In genomic region chr8:69396196-69396595, GRCm38 (mm10) we compare ENCODE assay signal across 11 mouse cellular contexts. TPM values are rescaled to one million over a fixed set of nuclear protein-coding genes. Genes with fewer than 3 reads are reported as not detected.
DNase-seq lines count a peak whose midpoint lies in the region; ATAC-seq and TF ChIP-seq lines count a peak whose summit lies in the region.
"Had no signal": no experiment of that assay in that cellular context is flagged by ENCODE, and none has a peak within 500 bp of the region (broad histone marks: within the 10 kb centered on the region; RNA-seq: fewer than 3 reads in every experiment).

No protein-coding gene starts in this region.

- intact Hi-C loops in left cerebral cortex, adult 2 months (cut with DNase I): loop anchor here (5.0 kb wide), 1 partner anchor 151 kb away; no protein-coding TSS in a partner anchor
- intact Hi-C loops in left cerebral cortex, postnatal 36 days (cut with DNase I): no loop called here

- TF ChIP-seq CTCF in left cerebral cortex, adult 2 months (IDR thresholded peaks at IDR 0.05): no peak
- no peak for TF ChIP-seq CTCF in midbrain, postnatal 0 days (IDR thresholded peaks at IDR 0.05)

- peak overlapping the region; percentile 74; the same call in 1 of the 2 replicates for H3K4me2 ChIP-seq in hindbrain, embryonic 16.5 days (ENCODE audit: low read length)
- H3K4me2 ChIP-seq in midbrain, postnatal 0 days (ENCODE audit: low read depth, low read length, poor library complexity, severe bottlenecking): peak overlapping the region; percentile 56; the same call in 1 of the 2 replicates

- H3K36me3 ChIP-seq in hindbrain, embryonic 16.5 days (ENCODE audit: control insufficient read depth, insufficient read depth, low read length): no peaks in the 10 kb centered on the region; the same call in 1 of the 2 replicates
- no peaks in the 10 kb centered on the region for H3K36me3 ChIP-seq in midbrain, postnatal 0 days (ENCODE audit: insufficient read depth, low read length)

- H3K4me3 ChIP-seq in left cerebral cortex, adult 2 months: no peak overlapping the region
- no peak overlapping the region for H3K4me3 ChIP-seq in hindbrain, embryonic 16.5 days (ENCODE audit: low read length)
- peak overlapping the region; percentile 75; the same call in 1 of the 2 replicates for H3K4me3 ChIP-seq in midbrain, postnatal 0 days (ENCODE audit: low read depth, low read length)

- no peak overlapping the region for H3K9ac ChIP-seq in hindbrain, embryonic 16.5 days (ENCODE audit: low read depth, low read length)
- no peak overlapping the region for H3K9ac ChIP-seq in midbrain, postnatal 0 days (replicated peaks; ENCODE audit: low read length, poor library complexity, severe bottlenecking)

- H3K27ac ChIP-seq in left cerebral cortex, adult 2 months: peak overlapping the region; percentile 94
- no peak overlapping the region; the same call in 1 of the 2 replicates for H3K27ac ChIP-seq in hindbrain, embryonic 16.5 days (ENCODE audit: low read depth, low read length)
- 0 out of 2 replicates have a peak overlapping the region, but pooled peaks have one; percentile 26 for H3K27ac ChIP-seq in midbrain, postnatal 0 days (ENCODE audit: low read depth, low read length)

- H3K4me1 ChIP-seq in hindbrain, embryonic 16.5 days (ENCODE audit: control insufficient read depth, insufficient read depth, low read depth, low read length): peaks cover 7% of the 10 kb centered on the region
- peaks cover 6% of the 10 kb centered on the region; the same call in 1 of the 2 replicates for H3K4me1 ChIP-seq in midbrain, postnatal 0 days (ENCODE audit: insufficient read depth, low read length)

- DNase-seq in cerebellum, adult 8-10 months: peak; percentile 8
- no peak for DNase-seq in cerebellum, postnatal 4 days (ENCODE audit: low spot score in 2 of 2)
- no peak for DNase-seq in left cerebral cortex, adult 2 months (ENCODE audit: extremely low spot score in 1 of 2, low spot score in 2 of 2)
- DNase-seq in left cerebral cortex, postnatal 36 days (ENCODE audit: low spot score in 2 of 2): no peak
- DNase-seq in midbrain, postnatal 0 days (ENCODE audit: low spot score): no peak
- no peak for DNase-seq in spleen, postnatal 36 days (ENCODE audit: low spot score in 2 of 2)
- no peak for DNase-seq in cerebellum, postnatal 25 days

- no peak for ATAC-seq in hindbrain, embryonic 16.5 days
- no peak for ATAC-seq in midbrain, postnatal 0 days (ENCODE audit: low FRiP score)

- no peaks in the 10 kb centered on the region for H3K27me3 ChIP-seq in hindbrain, embryonic 16.5 days (replicated peaks; ENCODE audit: control insufficient read depth, insufficient read depth, low read length)
- no peaks in the 10 kb centered on the region for H3K27me3 ChIP-seq in midbrain, postnatal 0 days (ENCODE audit: insufficient read depth, low read length)
- H3K27me3 ChIP-seq: heart, embryonic 15.5 days had no signal

- WGBS in hindbrain, embryonic 16.5 days: 85% methylated on average over 6 of the region's 6 CpGs
- WGBS in midbrain, postnatal 0 days: 84% methylated on average over 6 of the region's 6 CpGs

- H3K9me3 ChIP-seq in hindbrain, embryonic 16.5 days (ENCODE audit: control insufficient read depth, low read length): peaks cover 8% of the 10 kb centered on the region
- no peaks in the 10 kb centered on the region for H3K9me3 ChIP-seq in midbrain, postnatal 0 days (ENCODE audit: low read length)
- H3K9me3 ChIP-seq: heart, embryonic 15.5 days had no signal

RNA-seq across cellular contexts. Expression of gene Gm9495, which starts 57.2 kb away (rescaled TPM):
- total RNA-seq in left cerebral cortex, adult 2 months (2021): under 1 TPM; 0.14 TPM
- under 1 TPM in 1 of 2 experiments, not detected in 1; 0.12 TPM for total RNA-seq in left cerebral cortex, postnatal 36 days (2021)
- polyA plus RNA-seq in hindbrain, embryonic 16.5 days (2015; fragmentation: Nextera tagmentation; extraction: Ambion mirVana): not detected in 2 replicates
- total RNA-seq in midbrain, postnatal 0 days (2014; rRNA removed): not detected in 2 replicates
- 0.13 TPM in 1 of 2 replicates, not detected in the other for polyA plus RNA-seq in midbrain, postnatal 0 days (2015; fragmentation: Nextera tagmentation; extraction: Ambion mirVana)
- total RNA-seq: common myeloid progenitor, adult 5-6 weeks had no signal
- polyA plus RNA-seq: heart, embryonic 15.5 days; macrophage had no signal
